Mouse (Mus musculus) forebrain, embryonic 16.5 days (tissue): Measurements from ENCODE around the gene Mettl9. TPM values are rescaled to one million over a fixed set of nuclear protein-coding genes. Genes with fewer than 3 reads are reported as not detected.
A peak's percentile ranks its signal among the peaks of the same experiment; 100 is the strongest.

ENCODE experiments used
- ATAC-seq: fragments of 200-750 bp; cut with Nextera tagmentation; 2 replicates; pipeline ENCODE4 v1.8.0; 2017; ENCODE audit warnings: mild to moderate bottlenecking, moderate library complexity
- H3K27ac ChIP-seq: fragments of 300-500 bp; sonication (generic); 2 replicates; pipeline ENCODE4 v1.5.1; 2014; ENCODE audit warnings: low read length, control low read depth
- H3K27me3 ChIP-seq: fragments of 300-500 bp; sonication (generic); replicated peaks from 2 replicates; pipeline ENCODE4 v1.6.1; 2014; ENCODE audit warnings: low read length; ENCODE audit not compliant: control insufficient read depth, insufficient read depth
- H3K36me3 ChIP-seq: fragments of 300-500 bp; sonication (generic); 2 replicates; pipeline ENCODE4 v1.6.1; 2014; ENCODE audit not compliant: control insufficient read depth, insufficient read depth
- H3K4me1 ChIP-seq: fragments of 300-500 bp; sonication (generic); replicated peaks from 2 replicates; pipeline ENCODE4 v1.6.1; 2014; ENCODE audit warnings: low read length; ENCODE audit not compliant: control insufficient read depth, insufficient read depth
- H3K4me2 ChIP-seq: fragments of 300-500 bp; sonication (generic); 2 replicates; pipeline ENCODE4 v1.6.1; 2014; ENCODE audit warnings: mild to moderate bottlenecking, low read length, control low read depth
- H3K4me3 ChIP-seq: fragments of 300-500 bp; sonication (generic); replicated peaks from 2 replicates; pipeline ENCODE4 v1.5.1; 2014; ENCODE audit warnings: mild to moderate bottlenecking, low read length, control low read depth
- H3K9ac ChIP-seq: fragments of 300-500 bp; sonication (generic); replicated peaks from 2 replicates; pipeline ENCODE4 v1.6.1; 2014; ENCODE audit warnings: low read depth, low read length, control low read depth
- H3K9me3 ChIP-seq: fragments of 300-500 bp; sonication (generic); 2 replicates; pipeline ENCODE4 v1.6.1; 2016; ENCODE audit warnings: low read length; ENCODE audit not compliant: control insufficient read depth
- WGBS: fragments of 180-500 bp; shearing (Covaris S2); extraction: QIAGEN DNeasy Blood & Tissue Kit; methylation state at CpG from one replicate; pipeline ENCODE4 v1.1.7; 2014; 5-methylcytosine and 5-hydroxymethylcytosine counted together
- polyA plus RNA-seq: library from polyadenylated mRNA; unstranded; fragments of >200 nt; fragmentation: Nextera tagmentation; extraction: Ambion mirVana; gene quantifications from 2 replicates; pipeline ENCODE4 v1.2.1, GENCODE M21; 2015

Mettl9 gene
- polyA plus RNA-seq, 1 experiment from 2014 or later = 207 TPM

GRCm38 (mm10) chr7:121082949-121083513 is 48.8 kb downstream of the Mettl9 start:
- Histone ChIP-seq H3K27me3 (no peaks in the 10 kb centered on the region), H3K4me3 (no peak overlapping the region), H3K4me2 (no peak overlapping the region), H3K4me1 (peaks cover 15% of the 10 kb centered on the region; the same call in 1 of the 2 replicates), H3K36me3 (no peaks in the 10 kb centered on the region), H3K27ac (no peak overlapping the region), H3K9me3 (no peaks in the 10 kb centered on the region), H3K9ac (no peak overlapping the region)
- peak; percentile 73 for ATAC-seq
- 62% methylated on average over 9 of the region's 9 CpGs for WGBS

GRCm38 (mm10) chr7:121084840-121085453 is 50.7 kb downstream of the Mettl9 start:
- 28% methylated on average over 8 of the region's 8 CpGs for WGBS
- H3K36me3 ChIP-seq = no peaks in the 10 kb centered on the region
- peak; percentile 43; the same call in 1 of the 2 replicates for ATAC-seq
- no peak overlapping the region for H3K4me3 ChIP-seq
- H3K27me3 ChIP-seq = no peaks in the 10 kb centered on the region
- no peak overlapping the region for H3K27ac ChIP-seq
- H3K9ac ChIP-seq = no peak overlapping the region
- H3K9me3 ChIP-seq = no peaks in the 10 kb centered on the region
- H3K4me1 ChIP-seq = peaks cover 14% of the 10 kb centered on the region; the same call in 1 of the 2 replicates
- H3K4me2 ChIP-seq = no peak overlapping the region

- 10% methylated on average over 4 of the region's 4 CpGs for WGBS
- no peak overlapping the region for H3K27ac ChIP-seq
- no peaks in the 10 kb centered on the region for H3K36me3 ChIP-seq
- H3K4me1 ChIP-seq = peaks cover 14% of the 10 kb centered on the region; the same call in 1 of the 2 replicates
- ATAC-seq = 0 out of 2 replicates have a peak, but pooled peaks have one; percentile 17
- no peak overlapping the region for H3K9ac ChIP-seq
- H3K4me3 ChIP-seq = no peak overlapping the region
- no peaks in the 10 kb centered on the region for H3K9me3 ChIP-seq
- no peak overlapping the region for H3K4me2 ChIP-seq
- H3K27me3 ChIP-seq = no peaks in the 10 kb centered on the region
Observed at GRCm38 (mm10) chr7:121085500-121085899, 51.3 kb downstream of the Mettl9 start.

- no peak for ATAC-seq
- Histone ChIP-seq H3K27me3 (no peaks in the 10 kb centered on the region), H3K9ac (no peak overlapping the region), H3K27ac (no peak overlapping the region), H3K9me3 (no peaks in the 10 kb centered on the region), H3K4me3 (no peak overlapping the region), H3K36me3 (no peaks in the 10 kb centered on the region), H3K4me1 (peaks cover 8% of the 10 kb centered on the region; the same call in 1 of the 2 replicates), H3K4me2 (no peak overlapping the region)
- WGBS = 76% methylated on average over 5 of the region's 5 CpGs
Observed at GRCm38 (mm10) chr7:121088745-121089144, 54.5 kb downstream of the Mettl9 start.

DNA sequence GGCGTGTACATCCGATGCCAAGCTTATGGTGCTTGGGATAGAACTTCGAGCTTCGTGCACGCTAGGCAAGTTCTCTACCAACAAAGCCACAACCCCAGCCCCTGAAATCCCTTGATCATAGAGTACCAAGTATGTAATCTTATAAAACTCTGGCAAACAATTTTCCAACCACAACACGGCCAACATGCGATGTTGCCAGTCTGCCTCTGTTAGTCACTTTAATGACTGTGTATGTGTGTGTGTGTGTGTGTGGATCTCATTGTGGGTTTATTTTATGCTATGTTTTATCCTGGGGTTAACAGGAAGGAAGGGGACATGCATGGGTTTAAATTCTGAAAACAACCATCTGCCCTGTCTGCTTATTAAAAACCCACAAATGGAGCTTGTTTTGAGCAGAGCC is 56.5 kb downstream of the Mettl9 start:
- no peaks in the 10 kb centered on the region for H3K9me3 ChIP-seq
- no peaks in the 10 kb centered on the region for H3K36me3 ChIP-seq
- no peak for ATAC-seq
- H3K4me2 ChIP-seq = no peak overlapping the region
- 92% methylated on average over 7 of the region's 7 CpGs for WGBS
- no peak overlapping the region for H3K4me3 ChIP-seq
- no peak overlapping the region for H3K9ac ChIP-seq
- H3K4me1 ChIP-seq = no peaks in the 10 kb centered on the region
- H3K27me3 ChIP-seq = no peaks in the 10 kb centered on the region
- H3K27ac ChIP-seq = no peak overlapping the region

DNA sequence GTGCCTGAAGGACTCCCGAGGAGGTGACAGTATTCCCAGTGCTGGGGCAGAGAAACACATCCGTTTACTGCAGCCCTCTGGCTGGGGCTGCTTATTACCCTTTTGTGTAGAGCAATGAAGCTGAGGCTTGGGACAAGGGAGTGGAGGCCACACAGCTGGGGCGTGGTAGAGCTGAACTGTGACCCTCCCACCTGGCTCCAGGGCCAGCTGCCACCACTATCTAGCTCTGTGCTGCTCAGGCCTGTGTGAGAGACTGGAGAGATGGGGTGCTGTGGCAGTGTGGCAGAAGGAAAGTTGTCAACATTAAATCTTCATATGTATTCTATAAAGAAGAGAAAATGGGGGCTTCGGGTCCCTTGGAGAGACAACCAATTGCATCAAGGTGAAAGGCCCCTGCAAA is 58.8 kb downstream of the Mettl9 start:
- no peak for ATAC-seq
- Histone ChIP-seq H3K27me3 (no peaks in the 10 kb centered on the region), H3K9ac (no peak overlapping the region), H3K4me3 (no peak overlapping the region), H3K36me3 (no peaks in the 10 kb centered on the region), H3K4me2 (no peak overlapping the region), H3K9me3 (no peaks in the 10 kb centered on the region), H3K4me1 (no peaks in the 10 kb centered on the region), H3K27ac (no peak overlapping the region)
- 71% methylated on average over 4 of the region's 4 CpGs for WGBS

DNA sequence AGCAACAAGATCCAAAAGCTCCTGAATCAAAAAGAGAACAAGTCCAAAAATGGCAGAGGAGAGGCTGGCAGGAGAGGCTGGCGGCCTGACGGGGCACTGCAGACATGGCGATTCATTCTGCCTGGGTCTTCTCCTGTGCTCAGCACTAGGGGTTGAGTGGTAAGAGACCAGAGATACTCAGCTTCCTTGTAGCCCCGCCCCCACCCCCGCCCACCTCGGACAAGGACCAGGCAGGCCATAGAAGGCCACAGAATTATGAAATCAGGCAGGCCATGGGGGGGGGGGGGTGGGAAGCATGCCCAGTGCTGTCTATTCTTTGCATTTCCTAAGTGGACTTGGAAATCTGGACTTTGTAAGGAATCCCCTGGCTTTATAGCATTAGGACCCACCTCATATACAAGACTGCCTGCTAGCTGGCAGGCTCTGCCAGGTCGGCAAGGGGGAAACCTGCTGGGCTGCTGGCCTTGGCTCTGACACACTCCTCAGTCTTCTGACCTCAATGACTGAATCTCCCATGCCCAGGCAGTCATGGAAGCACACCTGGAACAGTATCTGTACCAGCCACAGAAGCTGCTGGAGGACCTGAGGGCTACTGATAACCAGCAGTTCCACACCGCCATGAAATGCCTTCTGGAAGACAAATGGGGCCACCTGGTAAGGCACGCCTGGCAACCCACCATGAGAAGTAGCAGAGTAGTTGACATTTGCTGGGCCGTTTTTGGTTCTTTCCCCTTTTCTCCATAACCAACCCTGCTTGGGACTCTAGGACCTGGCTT is 64.6 kb downstream of the Mettl9 start:
- no peaks in the 10 kb centered on the region for H3K27me3 ChIP-seq
- H3K27ac ChIP-seq = no peak overlapping the region
- H3K9me3 ChIP-seq = no peaks in the 10 kb centered on the region
- H3K4me1 ChIP-seq = no peaks in the 10 kb centered on the region
- 80% methylated on average over 10 of the region's 10 CpGs for WGBS
- no peak overlapping the region for H3K9ac ChIP-seq
- no peak overlapping the region for H3K4me2 ChIP-seq
- no peak overlapping the region for H3K4me3 ChIP-seq
- ATAC-seq = no peak
- no peaks in the 10 kb centered on the region for H3K36me3 ChIP-seq

- 83% methylated on average over 3 of the region's 3 CpGs for WGBS
- Histone ChIP-seq H3K27me3 (no peaks in the 10 kb centered on the region), H3K9ac (no peak overlapping the region), H3K36me3 (no peaks in the 10 kb centered on the region), H3K4me1 (no peaks in the 10 kb centered on the region), H3K4me3 (no peak overlapping the region), H3K27ac (no peak overlapping the region), H3K9me3 (no peaks in the 10 kb centered on the region), H3K4me2 (no peak overlapping the region)
- no peak for ATAC-seq
Observed at GRCm38 (mm10) chr7:121107851-121108250, 73.6 kb downstream of the Mettl9 start.

DNA sequence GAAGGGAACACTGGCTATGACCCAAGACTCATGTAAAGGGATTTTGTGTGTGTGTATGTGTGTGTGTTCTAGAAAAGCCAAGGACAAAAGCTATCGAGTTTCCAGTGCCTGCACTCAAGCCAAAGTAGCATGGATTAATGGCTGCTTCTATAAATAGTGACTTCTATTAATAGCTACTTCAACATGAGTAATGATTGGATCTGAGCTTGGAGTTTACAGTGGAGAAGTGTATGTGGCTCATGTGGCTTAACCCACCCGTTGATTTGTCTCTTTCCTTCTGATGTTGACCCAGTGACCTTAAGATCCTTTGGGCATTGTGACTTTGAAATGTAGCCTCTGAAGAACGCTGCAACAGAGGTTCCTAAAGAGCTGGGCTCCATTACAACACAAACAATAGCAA is 77.1 kb downstream of the Mettl9 start:
- Histone ChIP-seq H3K4me2 (no peak overlapping the region), H3K36me3 (no peaks in the 10 kb centered on the region), H3K4me1 (no peaks in the 10 kb centered on the region), H3K4me3 (no peak overlapping the region), H3K27ac (no peak overlapping the region), H3K9ac (no peak overlapping the region), H3K9me3 (no peaks in the 10 kb centered on the region), H3K27me3 (no peaks in the 10 kb centered on the region)
- no peak for ATAC-seq
- 51% methylated on average over 3 of the region's 3 CpGs for WGBS
